Mouse (Mus musculus) erythroblast, adult 5-6 weeks (primary cell): ENCODE results near the gene Ccdc106. TPM values are rescaled to one million over a fixed set of nuclear protein-coding genes. Genes with fewer than 3 reads are reported as not detected.
"Not testable (repeated sequence)": the region's sequence is repeated elsewhere in the genome, so short reads cannot be mapped to it uniquely, and the experiment has no call there.

Experiments
- ATAC-seq: replicated peaks from 2 replicates; pipeline ENCODE4 v1.8.0; 2016; ENCODE audit warnings: moderate number of reproducible peaks, mild to moderate bottlenecking, moderate TSS enrichment, inconsistent platforms; ENCODE audit not compliant: poor library complexity, low FRiP score, severe bottlenecking
- total RNA-seq, 2 experiments: library from RNA; stranded (forward) in 1 of 2; stranded (reverse) in 1 of 2; fragments of 150-400 nt in 1 of 2; fragments of 200-764, 138-1000 nt in 1 of 2; gene quantifications; 2 replicates each; pipeline versions ENCODE4 v1.2.3 to v1.2.4; 2015 to 2017; ENCODE audit warnings: low replicate concordance in 2 of 2

Gene Ccdc106
- not detected in 2 replicates for total RNA-seq (2015; ENCODE audit: low replicate concordance)
- total RNA-seq (2017; ENCODE audit: low replicate concordance): not detected in 2 replicates

- ATAC-seq: peak; percentile 94
Measured at GRCm38 (mm10) chr7:5020000-5020681, at the start of gene Ccdc106, which contains the start of gene Zfp865. Gene Ccdc106 (plus strand): TSS chr7:5020553. Gene Zfp865 (plus strand): TSS chr7:5020376.

GRCm38 (mm10) chr7:4971068-4971467 is 49.3 kb upstream of the Ccdc106 start, which contains the start of gene Sbk3:
Gene Sbk3 (minus strand): TSS chr7:4971168.
- ATAC-seq: no peak

DNA sequence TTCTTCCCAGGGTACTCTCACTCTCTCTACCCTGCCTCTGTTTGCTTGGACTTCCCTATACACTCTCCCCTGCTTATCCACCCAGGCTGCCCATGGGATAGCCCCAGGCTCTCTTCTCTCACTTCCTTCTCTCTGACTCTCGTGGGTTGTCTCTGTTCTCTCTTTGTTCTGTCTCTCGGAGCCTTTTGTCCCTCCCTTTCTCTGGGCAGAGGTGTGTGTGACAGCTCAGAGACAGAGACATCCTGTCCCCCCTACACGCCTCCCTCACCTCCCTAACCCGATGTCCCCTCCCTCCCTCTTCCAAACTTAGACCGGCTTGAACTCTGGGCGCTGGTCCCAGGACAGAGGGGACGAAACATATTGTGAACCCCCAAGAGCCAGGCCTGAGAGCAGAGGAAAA is 48.6 kb upstream of the Ccdc106 start:
- no peak for ATAC-seq

- no peak for ATAC-seq
Measured at GRCm38 (mm10) chr7:4972321-4973047, 47.9 kb upstream of the Ccdc106 start.

- no peak for ATAC-seq
Measured at GRCm38 (mm10) chr7:4975455-4975854, 44.9 kb upstream of the Ccdc106 start.

- no peak for ATAC-seq
Measured at GRCm38 (mm10) chr7:4976832-4977231, 43.5 kb upstream of the Ccdc106 start.

DNA sequence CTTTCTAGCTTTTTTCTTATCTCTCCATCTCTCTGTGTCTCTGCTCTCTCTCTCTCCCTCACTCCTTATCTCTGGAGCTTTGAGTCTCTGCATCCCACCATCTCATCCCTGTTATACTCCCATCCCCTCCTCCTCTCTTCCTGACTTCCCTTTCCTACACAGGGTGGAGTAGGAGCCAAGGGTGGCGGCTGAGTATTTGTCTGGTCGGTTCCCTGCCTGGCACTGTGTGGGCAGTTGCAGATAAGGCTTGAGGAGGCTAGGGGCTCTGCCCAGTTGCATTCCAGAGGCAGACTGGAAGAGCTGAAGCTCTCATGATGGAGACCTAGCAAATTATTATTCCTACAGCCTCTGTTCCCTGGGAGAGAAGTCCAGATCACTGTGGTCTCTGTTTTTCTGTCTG is 32.1 kb upstream of the Ccdc106 start:
- ATAC-seq: no peak

DNA sequence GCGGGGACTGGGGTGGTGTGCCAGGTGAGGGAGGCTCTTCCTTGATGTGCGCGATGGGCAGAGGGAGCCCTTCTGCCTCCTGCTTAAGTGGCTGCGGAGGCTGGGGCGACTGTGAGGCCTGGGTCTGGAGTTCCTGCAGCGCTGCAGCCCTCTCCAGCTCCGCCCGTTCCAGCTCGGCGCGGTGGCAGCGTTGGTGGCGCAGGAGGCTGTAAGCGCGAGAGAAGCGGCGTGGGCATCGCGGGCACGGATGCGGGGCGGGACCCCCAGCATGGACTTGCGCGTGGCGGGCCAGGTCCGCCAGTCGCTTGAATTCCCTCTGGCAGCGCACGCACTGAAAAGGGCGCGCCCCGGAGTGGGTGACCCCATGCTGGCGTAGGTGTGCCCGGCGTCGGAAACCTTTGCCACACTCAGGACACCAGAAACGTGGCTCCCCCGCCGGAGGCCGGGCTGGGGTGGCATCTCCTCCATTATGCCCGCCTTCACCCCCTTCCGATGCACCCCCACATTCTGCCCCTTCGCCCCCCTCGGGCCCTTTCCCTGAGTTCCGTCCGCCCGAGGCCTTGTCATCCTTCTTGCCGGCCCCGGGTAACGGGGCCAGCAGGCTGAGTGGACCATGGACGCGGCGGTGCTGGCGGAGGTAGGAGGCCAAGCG is 26.9 kb upstream of the Ccdc106 start:
- ATAC-seq: no peak

DNA sequence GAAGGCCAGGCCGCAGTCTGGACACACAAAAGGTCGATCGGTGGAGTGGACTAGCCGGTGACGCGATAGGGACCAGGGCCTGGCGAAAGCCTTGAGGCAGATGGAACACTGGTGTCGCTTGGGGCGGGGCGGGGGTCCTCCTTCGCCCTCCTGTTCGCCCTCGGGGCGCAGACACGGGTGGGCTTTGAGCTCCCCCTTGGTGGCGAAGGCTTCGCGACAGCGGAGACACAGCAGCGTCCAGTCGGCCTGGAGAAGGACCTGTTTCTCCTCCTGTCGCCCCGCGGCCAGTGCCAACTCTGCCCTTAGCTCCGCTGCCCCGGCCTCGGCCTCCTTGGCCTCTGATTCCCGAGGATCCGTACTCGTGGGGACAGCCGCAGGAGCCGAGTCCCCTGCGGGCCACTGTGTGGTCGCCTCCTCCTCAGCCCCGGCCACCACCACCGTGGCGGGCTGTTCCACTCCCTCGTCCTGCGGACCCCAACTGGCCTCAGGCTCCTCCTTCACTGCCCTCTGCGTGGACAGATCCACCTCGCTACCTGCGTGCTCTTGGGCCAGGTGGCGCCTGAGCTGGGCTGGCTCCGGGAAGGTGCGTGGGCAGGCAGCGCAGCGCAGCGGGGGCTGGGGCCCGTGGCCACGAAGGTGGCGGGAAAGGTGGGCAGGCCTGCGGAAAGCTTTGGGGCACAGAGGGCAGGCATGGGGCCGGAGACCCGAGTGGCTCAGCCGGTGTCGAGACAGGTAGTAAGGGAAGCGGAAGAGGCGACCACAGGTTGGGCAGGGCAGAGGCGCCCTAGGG is 26.2 kb upstream of the Ccdc106 start:
- no peak for ATAC-seq

- ATAC-seq: no peak
Measured at GRCm38 (mm10) chr7:4995268-4996002, 24.9 kb upstream of the Ccdc106 start.

DNA sequence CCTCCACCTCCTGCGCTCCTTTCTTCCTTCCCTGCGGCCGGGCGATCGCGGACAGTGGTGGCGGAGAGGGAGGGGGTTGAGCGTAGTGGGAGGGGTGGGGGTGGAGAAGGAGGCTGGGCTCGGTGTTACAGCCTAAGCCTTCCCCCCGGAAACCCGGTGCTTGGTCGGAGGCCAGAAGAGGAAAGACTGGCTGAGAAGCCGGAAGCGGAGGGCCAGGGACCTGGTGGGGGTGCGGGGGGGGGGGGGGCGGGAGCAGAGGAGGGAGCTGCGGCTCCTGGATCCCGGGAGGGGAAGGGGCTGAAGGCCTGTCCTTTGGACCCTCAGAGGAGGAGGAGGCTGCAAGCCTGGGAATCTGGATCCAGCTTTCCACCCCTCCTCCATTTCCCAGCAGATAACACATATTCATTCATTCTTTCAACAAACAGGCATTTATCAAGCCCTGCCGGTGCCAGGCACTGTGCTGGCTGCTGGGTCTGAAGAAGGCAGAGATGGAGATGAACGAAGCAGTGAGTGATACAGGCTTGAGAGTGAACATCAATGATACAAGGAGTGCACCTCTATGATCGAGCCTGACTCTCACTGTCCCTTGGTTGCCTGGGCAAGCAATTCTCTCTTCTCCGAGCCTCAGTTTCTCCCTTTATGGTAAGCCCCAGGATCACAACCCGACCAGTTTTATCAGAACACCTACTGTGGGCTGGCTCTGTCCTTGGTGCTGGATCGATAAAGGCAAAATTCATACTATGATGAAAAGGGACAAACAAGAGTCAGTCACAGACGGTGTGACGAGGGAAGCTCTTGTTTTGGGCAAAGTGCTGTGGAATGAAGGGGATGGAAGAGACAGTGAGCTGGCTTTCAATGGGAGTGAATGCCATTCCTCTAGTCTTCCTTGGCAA is 24.1 kb upstream of the Ccdc106 start, which contains the start of gene Zfp579:
Gene Zfp579 (minus strand): TSS at position 156 of the 893 bp plus-strand sequence.
- no peak for ATAC-seq

- ATAC-seq: no peak
Measured at GRCm38 (mm10) chr7:4996934-4997333, 23.4 kb upstream of the Ccdc106 start.

DNA sequence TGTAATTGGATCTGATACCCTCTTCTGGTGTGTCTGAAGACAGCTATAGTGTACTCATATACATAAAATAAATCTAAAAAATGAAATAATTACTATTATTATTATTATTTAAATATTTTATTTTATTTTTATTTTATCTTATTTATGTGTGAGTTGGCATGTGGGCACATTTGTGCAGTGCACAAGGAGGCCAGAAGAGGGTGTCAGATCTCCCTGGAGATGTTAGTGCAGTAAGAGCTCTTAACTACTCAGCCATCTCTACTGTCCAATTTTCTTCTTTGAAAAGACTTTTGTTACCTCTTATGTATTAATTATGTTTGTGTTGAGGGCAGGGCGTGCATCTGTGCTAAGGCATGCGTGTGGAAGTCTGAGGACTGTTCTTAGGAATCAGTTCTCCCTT is 20.5 kb upstream of the Ccdc106 start:
- no peak for ATAC-seq

GRCm38 (mm10) chr7:5002876-5003275 is 17.5 kb upstream of the Ccdc106 start:
- not testable (repeated sequence) for ATAC-seq

DNA sequence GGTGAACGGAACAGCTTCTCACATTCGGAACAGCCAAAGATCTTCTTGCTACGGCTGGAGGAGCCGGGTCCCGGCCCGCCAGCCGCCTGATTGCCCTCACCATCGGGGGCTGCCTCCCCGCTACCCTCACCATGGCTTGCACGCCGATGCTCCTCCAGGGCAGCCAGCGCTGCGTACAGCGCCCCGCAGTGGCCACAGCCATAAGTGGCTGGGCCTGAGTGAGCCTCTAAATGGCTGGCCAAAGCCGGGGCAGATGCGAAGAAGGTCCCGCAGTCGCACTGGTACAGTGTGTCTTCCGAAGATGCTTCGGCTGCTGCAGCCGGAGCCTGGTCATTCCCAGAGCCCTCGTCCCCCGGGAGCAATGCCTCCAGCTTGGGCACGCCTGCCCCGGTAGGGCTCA is 12.1 kb upstream of the Ccdc106 start:
- no peak for ATAC-seq

DNA sequence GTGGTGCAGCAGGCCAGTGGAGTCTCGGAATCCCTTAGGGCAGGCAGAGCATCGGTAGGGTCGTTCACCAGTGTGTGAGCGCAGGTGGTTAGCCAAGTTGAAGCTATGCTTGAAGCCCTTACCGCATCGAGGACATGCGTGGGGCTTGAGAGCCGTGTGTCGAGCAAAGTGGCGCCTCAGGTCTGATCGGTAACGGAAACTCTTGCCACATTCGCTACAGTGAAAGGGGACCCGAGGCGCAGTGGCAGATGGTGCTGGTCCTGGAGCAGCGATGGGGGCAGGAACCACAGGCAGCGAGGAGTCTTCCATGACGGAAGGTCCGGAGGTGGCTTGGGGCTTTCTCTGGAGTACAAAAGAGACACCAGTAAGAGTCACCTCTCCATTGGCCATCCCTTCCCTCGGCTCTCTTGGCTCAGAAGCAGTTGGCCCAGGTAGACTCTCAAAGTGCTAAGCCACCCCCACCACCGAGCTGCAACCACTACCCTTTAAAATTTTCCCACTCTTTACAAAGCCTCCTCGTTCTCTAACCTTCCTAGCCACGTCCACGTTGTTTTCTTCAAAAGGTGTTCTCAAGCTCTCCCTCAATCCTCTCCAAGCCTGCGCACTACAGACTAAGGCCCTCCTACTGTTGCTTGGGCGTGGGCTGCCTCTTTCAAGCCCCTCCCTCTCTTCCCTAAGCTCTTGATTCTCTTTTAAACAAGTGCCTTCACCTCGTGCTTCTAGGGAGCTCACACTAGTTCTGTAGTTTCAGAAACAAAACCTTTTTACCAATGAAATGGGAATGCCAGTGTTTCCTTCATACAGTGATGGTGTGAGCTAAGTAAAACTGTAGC is 7.5 kb upstream of the Ccdc106 start:
- ATAC-seq: no peak
